Mouse (Mus musculus) testis, adult 2 months (tissue): Measurements from ENCODE around the gene Slc25a40.

Experiments used
- CTCF ChIP-seq: fragments of 200-500 bp; IDR thresholded peaks from 2 replicates; pipeline ENCODE4 v1.5.1; 2012; ENCODE audit warnings: low read depth, mild to moderate bottlenecking, inconsistent platforms, low read length, moderate library complexity; ENCODE audit not compliant: control insufficient read depth, insufficient read depth, insufficient replicate concordance
- POLR2A ChIP-seq: fragments of 200-500 bp; IDR thresholded peaks from 2 replicates; pipeline ENCODE4 v1.6.1; 2012; ENCODE audit warnings: low read depth, mild to moderate bottlenecking, inconsistent platforms, low read length, moderate library complexity; ENCODE audit not compliant: control insufficient read depth

DNA sequence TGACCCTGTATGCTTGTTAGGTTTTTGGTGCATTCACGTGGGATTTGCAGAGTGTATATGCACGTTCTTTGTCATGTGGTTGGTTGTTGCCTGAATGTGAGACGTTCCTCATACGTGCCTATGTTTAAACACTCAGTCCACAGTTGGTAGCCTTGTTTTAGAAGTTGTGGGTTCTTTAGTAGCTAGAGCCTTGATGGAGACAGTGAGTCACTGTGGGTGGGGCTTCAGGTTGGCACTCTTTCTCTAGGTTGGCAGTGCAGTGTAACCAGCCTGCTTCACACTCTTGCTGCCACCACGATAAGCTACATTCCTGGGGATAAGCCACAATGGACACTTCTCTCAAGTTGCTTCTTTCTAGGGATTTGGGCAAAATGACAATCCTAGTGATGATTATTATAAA is 33.9 kb downstream of the Slc25a40 start:
- TF ChIP-seq CTCF (no peak), POLR2A (no peak)
